Mouse (Mus musculus) adrenal gland, adult 18-20 months (tissue): ENCODE measurements around the gene Egfem1. TPM values are rescaled to one million over a fixed set of nuclear protein-coding genes. Genes with fewer than 3 reads are reported as not detected.

ENCODE experiments used
- DNase-seq, 2 experiments: peaks; one replicate each; pipeline ENCODE4 v3.0.0; 2021 to 2022; ENCODE audit warnings: low spot score in 2 of 2
- total RNA-seq, 2 experiments: library from RNA; stranded (reverse); gene quantifications; 1 replicate in 1 of 2; 2 replicates in 1 of 2; pipeline ENCODE4 v1.2.3; 2021

Egfem1 gene
- total RNA-seq, 2 experiments from 2014 or later, result not detected

- no peak for DNase-seq
Measured at GRCm38 (mm10) chr3:29134509-29134908, 52.7 kb downstream of the Egfem1 start.

- DNase-seq, result no peak
Measured at GRCm38 (mm10) chr3:29135176-29136064, 53.6 kb downstream of the Egfem1 start.

GRCm38 (mm10) chr3:29136065-29136955, 54.5 kb downstream of the Egfem1 start:
- no peak for DNase-seq

GRCm38 (mm10) chr3:29168401-29168800, 86.6 kb downstream of the Egfem1 start:
- DNase-seq, result no peak

DNA sequence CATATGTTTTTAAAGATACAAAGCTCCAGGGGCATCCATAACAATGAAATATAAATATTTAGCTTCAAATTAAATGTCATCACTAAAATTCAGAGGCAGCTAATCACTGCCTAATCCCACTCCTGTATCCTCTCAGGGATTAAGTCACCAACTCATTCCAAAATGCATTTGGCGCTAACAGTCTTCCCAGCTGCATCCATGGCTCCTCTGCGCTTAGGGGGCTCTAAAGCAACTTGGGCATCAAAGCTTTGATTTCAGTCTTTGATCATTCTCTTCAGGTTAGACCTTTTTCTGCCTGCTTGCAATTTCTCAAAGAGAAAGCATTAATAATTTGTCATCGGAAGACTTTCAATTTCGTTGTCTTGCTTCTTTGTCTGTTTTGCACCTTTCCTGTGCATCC, 87.2 kb downstream of the Egfem1 start:
- DNase-seq, result no peak

DNA sequence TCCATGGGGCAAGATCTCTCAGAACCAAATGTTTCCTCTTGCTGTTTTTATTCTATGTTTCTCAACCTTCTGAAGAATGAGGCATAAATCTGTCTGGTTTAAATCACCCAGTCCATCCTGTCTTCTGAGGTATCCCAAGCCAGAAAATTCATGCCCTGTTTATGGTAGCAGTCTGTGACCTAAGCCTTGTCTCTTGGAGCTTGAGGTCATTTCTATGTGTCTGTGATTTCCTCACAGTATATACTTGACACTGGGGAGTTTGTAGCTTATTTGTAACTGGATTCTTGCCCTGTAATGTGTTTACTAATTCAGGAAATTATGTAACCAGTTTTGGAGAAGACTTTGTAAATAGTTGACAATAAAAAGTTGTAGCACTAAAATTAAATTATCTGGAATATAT, 95.2 kb downstream of the Egfem1 start:
- DNase-seq, result no peak

GRCm38 (mm10) chr3:29182988-29183387, 101.2 kb downstream of the Egfem1 start:
- no peak for DNase-seq

DNA sequence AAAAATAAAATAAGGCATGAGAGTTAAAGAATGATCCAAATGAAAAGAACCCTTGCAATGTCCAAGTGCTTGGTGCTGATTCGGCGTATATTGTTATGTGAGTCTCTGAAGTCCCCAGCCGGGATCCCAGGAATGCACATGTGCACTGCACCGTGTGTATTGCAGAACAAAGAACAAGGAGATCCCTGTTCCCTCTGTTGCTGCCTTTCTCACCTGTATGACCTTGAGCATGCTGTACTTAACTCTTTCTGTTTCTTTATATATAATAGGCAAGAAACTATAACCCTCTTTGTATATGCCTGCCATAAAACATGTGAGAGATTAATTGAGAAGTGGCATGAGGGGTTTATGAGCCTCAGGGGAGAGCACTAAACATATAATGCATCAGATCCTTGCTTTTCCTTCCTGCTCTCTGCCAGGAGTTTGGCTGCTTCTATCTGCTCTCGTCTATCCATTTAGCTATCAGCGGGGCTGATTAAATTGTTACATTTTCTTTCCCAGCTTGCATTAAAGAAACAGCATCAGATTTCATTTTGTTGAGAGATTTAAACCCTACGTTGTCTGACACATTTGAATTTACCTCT, 101.9 kb downstream of the Egfem1 start:
- no peak for DNase-seq

DNA sequence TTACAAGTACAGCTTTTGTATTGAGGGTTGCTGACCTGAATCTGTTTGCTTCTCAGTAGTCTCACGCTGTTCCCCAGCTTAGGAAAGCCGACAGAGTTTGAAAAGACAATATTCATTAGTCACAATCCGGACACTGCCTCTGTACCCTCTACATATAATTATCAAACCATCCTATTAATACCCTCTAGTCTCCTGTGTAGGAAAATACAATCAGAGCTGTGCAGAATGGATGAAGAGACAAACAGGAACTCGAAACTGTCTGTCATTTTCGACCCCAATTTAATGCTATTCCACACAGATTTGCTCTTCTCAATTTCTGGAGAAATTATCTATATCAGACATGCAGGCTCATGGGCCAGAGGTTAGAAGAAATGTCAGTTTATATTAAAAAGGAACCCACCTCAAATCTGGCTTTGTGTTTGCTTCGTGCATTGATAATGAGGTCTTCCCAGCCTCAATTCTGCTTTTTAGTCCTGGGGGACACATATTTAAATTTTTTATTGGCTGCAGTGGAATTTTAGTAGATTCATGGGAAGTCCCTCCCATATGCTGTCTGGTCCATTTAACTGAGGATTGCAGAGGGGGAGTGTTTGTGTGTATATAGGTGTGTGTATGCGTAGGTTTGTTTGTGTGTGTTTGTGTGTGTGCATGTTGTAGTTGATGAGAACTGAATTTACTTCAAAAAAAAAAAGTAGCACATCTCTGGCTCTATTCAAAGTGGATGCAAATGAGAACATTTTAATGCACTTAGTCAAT, 102.8 kb downstream of the Egfem1 start:
- DNase-seq, result no peak

GRCm38 (mm10) chr3:29190263-29190662, 108.4 kb downstream of the Egfem1 start:
- no peak for DNase-seq

GRCm38 (mm10) chr3:29197727-29198512, 116.1 kb downstream of the Egfem1 start:
- no peak for DNase-seq

- no peak for DNase-seq
Measured at GRCm38 (mm10) chr3:29200601-29201000, 118.8 kb downstream of the Egfem1 start.

GRCm38 (mm10) chr3:29202536-29202935, 120.7 kb downstream of the Egfem1 start:
- no peak for DNase-seq

DNA sequence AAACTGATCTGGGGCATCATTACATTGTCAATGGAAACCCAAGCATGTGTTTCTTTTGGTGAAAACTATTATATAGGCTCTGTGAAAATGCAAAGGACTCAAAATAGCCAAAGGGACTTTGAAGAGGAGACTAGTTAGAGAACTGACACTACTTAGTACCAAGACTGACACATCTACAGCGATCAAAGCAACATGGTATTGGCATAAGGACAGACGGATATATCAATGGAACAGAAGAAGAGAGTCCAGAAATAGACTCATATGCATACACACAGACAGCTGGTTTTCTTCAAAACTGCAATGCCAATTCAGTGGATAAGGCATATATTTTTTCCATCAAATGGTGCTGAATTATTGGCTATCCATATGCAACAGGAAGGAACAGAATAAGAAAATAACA, 140.6 kb downstream of the Egfem1 start:
- no peak for DNase-seq

DNA sequence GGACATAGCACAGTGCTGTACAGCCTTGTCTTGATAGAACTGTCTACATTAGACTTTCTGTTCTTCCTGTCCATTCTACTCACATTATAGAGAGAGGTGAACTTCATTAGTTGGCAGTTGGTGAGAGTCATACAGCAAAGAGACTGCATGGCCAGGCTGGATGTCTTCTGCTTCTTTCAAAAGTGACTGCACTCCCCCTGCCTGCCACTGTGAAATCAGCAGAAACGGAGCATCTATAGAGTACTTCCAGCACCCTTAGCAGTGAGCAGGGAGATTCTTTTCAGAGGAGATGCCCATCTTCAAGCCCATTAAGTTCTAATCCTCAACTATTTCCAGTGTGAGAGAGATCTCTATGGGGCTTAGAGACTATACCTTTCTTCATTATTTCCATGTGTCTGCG, 147.9 kb downstream of the Egfem1 start:
- no peak for DNase-seq

GRCm38 (mm10) chr3:29235477-29235876, 153.7 kb downstream of the Egfem1 start:
- DNase-seq, result no peak

GRCm38 (mm10) chr3:29236517-29236916, 154.7 kb downstream of the Egfem1 start:
- no peak for DNase-seq

DNA sequence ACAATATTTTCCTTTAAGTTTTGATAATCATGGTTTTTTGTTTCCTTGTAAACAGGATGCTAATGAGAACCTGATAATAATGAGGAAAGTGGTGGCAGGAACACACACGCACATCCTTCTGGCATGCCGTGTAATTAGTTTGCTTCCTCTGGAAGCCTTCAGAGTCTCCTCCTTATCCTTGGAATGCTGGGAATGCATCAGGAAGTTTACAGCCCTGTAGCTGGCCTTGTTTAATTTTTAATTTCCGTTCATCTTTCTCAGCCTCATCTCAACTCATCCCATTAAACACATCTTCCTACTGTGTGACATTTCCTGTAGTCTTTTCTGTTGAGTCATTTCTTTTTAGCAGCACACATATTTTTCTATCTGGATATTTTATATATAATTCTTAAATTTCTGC, 161.8 kb downstream of the Egfem1 start:
- DNase-seq, result no peak

DNA sequence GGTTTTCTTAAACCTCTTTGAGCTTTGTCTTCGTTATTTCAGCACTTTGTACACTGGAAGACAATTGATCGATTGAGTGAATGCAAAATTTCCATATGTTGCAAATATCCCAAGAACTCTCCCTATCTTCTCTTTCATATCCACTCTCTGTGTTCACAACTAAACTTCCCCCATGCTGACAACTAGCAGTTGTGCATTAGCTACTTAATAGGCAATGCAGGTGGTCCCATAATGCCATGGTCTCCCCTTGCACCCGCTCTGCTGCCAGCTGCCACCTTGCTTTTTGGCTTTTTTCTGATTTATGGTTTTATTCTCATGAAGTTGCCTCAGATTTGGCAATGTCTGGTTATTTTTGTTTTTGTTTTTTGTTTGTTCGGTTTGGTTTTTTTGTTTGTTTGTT, 209.8 kb downstream of the Egfem1 start:
- DNase-seq, result no peak

GRCm38 (mm10) chr3:29292251-29292650, 210.4 kb downstream of the Egfem1 start:
- no peak for DNase-seq
